Mouse (Mus musculus): ENCODE measurements around the gene Bpnt1. TPM values are rescaled to one million over a fixed set of nuclear protein-coding genes. Genes with fewer than 3 reads are reported as not detected.
"Not testable (repeated sequence)": the region's sequence is repeated elsewhere in the genome, so short reads cannot be mapped to it uniquely, and the experiment has no call there.

Gene Bpnt1
- 10 to 100 TPM; 21.7 to 37.3 (median 30.3) TPM for total RNA-seq (2022)

DNA sequence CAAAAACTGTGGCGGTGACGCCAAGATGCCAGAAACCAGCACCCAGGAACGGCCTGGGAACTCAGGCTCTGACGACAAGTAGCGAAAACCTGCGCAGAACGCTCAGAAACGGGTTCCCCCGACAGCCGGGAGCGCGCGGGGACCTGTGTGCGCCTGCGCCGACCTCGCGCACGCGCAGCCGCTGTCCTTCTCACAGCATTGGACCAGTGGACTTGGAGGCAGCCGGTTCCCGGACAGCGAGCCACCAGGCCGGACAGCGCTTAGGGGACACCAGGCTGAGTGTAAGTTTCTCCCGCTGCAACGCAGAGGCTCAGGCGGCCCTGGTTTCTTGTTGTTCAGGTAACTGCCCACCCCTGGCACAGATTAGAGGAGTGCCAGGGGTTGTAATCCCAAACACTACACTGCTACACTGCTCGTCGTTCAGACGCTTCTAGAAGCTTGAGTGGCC is at the start of gene Bpnt1:
Gene Bpnt1, plus strand, starts transcription at position 167 of the 448 bp plus-strand sequence.
- peak; percentile 87 for DNase-seq (ENCODE audit: low spot score)

DNA sequence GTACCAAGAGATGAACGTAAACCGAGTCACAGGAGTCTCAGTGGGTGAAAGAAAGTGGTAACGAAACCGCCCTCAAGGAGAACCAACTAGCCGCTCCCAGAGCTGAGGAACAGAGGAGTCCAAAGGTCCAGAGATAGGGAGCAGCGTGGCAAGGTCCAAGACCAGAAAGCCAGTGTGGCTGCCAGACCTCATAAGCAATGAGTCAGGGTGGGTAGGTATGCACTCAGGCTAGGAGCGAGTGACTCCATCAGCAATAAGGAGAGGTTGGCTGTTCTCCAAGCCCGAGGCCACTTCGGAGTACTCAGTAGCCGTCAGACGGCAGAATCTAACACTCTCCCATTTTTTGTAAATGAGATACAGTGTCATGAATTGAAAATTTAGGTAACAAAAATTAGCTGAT is 49.1 kb upstream of the Bpnt1 start:
- DNase-seq (ENCODE audit: low spot score): no peak

DNA sequence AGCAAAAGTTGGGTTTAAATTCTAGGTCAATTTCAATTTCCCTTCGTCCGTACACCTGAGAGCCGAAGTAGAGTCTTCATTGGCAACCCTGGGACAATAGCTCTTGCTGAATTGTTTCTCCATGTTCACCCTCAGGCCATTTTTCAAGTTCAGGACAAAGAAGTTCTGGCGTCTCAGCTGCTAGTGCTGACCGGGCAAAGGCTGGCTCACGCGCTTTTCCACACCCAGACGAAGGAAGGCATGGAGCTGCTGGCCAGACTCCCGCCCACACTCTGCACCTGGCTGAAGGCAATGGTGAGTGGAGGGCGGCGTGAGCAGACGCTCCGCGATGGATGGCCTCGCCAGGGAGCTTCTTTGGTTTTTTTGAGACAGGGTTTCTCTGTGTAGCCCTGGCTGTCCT is 48.7 kb upstream of the Bpnt1 start:
- DNase-seq (ENCODE audit: low spot score): no peak

DNA sequence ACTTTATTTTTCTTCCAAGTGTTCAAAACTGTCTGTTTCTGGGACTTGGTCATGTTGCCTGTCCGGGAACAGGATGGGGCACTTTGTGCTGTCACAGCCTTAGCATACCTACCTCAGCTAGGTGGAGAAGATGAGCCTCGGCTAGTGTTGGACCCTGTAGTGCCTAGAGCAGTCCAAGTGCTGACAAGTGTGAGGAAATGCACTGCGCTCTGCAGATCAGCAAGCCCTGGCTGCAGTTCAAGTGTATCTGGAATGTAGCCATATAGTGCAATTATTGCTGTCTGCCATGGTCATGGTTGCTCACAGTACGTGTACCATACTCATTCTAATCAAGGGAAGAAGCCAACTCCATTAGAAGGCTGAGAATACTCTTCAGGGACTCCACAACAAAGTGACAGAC is 47.2 kb upstream of the Bpnt1 start:
- DNase-seq (ENCODE audit: low spot score): peak; percentile 74

DNA sequence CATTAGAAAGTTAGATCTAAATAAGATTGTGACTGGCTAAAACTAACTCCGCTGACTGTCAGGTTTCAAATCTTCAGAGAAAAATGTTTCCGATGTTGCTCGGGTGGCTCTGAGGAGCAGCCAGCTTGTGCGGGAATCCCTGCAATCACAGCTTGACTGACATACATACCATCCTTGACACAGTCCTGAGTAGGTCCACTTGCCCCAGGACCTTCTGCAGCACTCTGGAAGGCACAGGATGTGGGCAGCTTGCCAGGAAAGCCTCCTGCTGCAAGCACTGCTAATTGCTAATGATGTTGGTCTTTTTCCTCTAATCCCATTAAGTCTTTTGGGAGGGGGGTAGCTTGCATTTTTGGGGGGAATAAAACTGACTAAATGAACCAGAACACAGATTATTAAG is 46.8 kb upstream of the Bpnt1 start:
- peak; percentile 46 for DNase-seq (ENCODE audit: low spot score)

DNA sequence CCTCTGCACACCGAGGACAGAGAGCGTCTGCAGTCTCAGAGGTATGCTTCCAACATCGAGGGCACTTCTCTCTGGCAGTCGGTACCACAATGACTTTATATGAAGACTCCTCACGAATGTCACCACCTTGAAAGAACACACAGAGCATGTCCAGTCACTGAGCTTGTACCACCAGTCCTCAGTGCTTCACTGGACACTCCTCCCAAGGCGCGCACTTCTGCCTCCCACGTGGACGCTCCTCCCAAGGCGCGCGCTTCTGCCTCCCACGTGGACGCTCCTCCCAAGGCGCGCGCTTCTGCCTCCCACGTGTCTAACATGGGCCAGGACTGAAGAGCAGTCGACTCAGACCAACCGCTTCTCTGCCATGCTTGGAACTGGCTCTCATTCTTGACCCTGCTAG is 44.9 kb upstream of the Bpnt1 start:
- DNase-seq (ENCODE audit: low spot score): no peak

DNA sequence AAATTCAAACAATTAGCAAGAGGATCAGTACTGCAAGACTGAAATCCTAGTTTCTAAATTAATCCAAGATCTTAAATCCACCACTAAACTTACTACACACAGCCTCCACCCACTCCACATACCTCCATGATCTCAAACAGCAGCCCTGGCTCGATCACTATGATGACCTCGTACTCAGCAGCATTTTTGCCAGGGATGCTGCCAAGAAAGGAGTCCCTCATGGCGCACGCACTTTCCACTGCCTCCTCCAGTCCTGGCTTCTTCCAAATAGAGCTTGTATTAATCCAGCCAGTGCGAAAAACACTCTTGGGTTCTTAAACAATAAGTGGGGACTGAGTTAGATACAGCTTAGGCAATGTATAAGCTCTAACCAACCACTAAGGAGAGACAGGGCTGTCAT is 42.7 kb upstream of the Bpnt1 start:
- no peak for DNase-seq (ENCODE audit: low spot score)

DNA sequence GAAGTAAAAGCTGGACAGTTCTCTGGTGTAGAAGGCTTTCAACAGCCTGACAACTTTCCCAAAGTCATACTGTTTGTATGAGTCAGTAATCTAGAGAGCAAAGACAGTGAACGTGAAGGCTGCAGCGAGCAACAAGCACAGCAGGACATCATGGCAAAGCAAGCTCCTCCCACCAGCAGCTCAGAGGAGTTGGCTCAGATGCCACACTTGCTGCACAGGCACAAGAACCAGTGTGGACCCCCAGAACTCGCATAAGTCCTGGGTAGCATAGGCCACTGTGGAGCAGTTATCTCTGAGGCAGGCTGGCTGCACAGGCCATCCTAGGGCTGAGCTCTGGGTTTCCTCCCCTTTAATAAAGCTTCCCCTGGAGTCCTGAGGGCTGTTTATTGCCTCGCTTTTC is 40.6 kb upstream of the Bpnt1 start:
- DNase-seq (ENCODE audit: low spot score): no peak

DNA sequence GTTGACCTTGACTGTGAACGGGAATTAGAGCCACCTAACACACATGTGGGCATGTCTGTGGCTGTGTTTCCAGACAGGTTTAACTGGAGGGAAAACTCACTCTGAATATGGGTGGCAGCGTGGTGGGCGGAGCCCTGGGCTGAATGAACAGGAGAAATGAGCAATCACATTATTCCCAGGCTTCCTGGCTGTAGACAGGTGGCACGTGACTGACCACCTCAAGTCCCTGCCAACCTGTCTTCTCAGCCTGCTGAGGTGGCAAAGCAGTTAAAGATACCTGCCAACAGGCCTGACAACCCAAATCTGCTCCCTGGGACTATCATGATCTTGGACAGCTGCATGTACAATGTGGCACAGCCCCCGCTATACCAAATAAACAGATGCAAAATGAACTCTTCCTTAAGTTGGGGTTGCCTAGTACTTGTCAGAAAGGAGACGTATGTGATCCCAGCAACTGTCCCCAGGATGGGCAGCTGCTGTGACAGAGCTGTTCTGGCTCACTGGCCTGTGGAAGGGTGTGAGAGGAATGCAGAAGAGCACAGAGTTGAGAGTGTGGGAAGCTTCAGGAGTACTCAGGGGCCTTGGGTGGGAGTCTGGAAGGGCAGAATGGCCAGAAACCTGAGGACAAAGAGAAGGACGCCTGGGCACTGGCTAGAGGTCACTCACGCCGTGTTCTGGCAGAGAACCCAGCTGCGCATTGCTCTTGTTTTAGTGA is 39.1 kb upstream of the Bpnt1 start:
- DNase-seq (ENCODE audit: low spot score): no peak

DNA sequence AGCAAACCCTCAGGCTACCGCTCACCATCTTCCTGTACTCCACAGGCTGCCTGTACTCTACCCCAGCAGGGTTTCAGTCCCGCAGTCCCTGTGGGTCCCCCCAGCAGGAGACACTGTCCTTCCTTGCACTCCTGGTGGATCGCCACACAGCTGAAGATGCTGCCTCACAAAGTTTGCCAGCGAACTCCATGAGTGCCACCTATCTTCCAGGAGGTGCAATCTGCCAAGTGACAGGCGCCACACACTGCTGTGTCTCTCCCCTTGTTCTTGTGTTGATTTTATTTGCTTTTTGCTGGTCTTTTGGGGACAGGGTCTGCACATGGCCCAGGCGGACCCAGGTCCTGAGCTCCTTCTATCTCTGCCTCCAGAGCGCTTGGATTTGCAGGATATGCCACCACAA is 35.1 kb upstream of the Bpnt1 start:
- no peak for DNase-seq (ENCODE audit: low spot score)

DNA sequence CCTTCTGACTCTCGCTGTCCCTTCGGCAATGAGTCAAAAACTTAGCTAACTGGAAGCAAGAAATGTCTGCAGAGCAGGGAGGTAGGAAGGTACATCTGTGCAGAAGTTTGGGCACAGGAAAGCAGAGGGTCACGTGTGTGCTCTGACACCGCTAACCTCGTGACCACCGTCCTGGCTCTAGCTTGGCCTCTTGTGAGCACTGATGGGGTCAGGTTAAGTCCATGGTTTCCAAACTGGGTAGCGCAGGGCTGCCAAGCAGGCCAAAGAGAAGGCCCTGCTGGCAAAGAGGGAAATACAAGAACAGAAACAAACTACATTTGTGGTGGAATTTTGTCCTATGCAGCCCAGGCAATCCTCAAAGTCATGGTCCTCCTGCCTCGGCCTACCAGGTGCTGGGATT is 33.5 kb upstream of the Bpnt1 start:
- peak; percentile 28 for DNase-seq (ENCODE audit: low spot score)

DNA sequence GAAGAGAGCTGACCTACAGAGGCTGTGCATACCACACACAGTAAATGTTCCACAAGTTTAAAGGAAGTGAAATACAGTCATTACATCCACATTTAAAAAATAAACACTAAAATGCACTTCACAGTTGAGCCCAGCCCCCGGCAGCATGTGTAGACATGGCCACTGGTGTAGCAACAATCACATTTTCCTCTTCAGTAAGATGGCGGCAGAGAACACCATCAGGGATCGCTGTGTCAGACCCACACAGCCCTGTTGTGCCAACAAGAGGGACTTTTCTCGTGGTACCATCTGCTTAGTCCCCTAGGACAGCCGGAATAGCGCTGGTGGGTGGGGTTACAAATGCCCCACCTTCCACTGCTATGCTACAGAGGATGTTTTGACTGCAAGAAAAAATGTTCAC is 29.1 kb upstream of the Bpnt1 start:
- DNase-seq (ENCODE audit: low spot score): no peak

DNA sequence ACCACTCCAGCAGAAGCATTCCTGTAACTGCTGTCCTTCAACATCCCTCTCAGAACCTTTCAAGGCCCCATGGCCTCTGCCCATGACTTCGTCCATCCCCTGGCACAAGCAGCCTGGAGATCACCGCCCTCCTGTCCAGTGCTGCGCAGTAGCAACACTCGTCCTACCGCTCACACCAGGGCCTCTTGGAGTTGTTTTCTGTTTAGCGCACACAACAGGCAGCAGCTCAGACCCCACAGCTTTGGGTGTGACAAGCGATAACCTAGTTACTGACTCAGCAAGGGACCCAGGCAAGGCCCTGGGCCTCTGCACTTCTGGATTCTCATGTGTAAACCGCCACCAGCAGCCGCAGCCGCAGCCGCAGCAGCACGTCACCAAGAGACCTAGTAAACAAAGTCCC is 25.1 kb upstream of the Bpnt1 start:
- DNase-seq (ENCODE audit: low spot score): no peak

DNA sequence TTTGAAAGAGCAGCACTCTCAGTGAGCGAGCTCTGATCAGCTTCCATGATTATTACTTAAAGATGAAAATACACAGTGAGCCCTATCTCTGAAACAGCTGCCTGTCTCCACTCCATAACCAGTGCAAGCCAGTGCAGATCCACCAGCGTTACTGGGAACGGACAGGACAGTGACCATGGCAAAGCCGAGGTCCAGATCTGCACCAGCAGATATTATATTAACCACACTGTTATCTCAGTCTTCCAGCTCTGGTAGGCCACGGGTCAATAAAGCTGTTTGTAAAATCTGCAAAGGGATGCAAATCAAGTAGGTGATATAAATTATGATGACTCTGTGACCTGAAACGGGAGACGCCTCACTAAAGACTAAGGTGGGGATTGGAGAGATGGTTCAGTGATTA is 24.3 kb upstream of the Bpnt1 start:
- no peak for DNase-seq (ENCODE audit: low spot score)

DNA sequence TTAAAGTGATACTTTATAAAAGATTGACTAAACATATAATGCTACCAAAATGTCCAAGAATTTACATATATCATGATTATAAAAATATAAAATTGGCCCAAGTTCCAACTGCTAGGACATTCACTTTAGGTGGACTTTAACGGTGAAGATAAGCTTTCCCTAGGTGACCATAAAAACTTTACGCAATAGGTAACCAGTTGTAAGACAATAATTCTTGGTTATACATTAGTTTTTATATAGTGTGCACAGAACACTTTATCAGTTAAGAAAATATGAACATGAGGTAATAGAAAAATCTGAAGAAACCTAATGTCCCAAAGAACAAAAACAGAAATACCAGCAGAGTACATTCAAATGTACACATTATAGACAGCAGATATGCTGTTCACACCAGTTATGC is 23.6 kb upstream of the Bpnt1 start:
- no peak for DNase-seq (ENCODE audit: low spot score)

DNA sequence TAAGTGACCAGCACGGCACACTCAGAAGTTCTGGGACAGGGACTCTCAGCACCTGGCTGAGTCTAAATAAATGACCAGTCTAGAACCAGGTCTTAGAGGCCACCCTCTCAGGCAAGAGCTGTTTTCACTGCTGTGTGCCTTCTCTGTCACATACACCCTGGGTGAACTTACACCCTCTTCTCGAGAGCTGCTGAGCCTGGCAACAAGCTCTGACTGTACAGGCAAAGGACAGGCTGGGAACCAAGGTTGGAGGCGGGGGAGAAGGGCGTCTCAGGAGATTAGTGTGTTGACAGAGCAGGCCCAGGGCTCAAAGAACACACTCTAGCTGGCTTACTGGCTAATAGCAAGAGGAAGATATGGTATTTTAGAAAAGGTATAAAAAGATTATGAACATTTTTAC is 23.0 kb upstream of the Bpnt1 start:
- peak; percentile 43 for DNase-seq (ENCODE audit: low spot score)

DNA sequence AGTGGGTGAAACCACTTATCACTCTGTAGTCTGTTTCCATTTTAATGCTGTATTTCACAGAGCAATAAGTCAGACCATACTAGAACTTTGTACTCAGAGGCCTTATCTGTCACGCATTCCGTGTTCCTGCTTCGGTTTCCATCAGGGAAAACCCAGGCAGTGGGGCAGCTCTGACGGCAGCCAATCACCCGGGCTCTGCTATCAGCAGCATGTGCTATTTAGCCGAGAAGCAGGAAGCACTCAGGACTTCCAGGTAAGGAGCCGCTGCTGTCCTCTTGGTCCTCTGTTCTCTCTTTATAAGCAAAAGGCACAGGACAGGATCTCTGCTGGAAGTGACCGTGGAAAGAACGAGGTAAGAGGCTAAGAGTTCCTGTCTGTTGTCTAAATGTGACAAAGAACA is 20.0 kb upstream of the Bpnt1 start:
- no peak for DNase-seq (ENCODE audit: low spot score)

DNA sequence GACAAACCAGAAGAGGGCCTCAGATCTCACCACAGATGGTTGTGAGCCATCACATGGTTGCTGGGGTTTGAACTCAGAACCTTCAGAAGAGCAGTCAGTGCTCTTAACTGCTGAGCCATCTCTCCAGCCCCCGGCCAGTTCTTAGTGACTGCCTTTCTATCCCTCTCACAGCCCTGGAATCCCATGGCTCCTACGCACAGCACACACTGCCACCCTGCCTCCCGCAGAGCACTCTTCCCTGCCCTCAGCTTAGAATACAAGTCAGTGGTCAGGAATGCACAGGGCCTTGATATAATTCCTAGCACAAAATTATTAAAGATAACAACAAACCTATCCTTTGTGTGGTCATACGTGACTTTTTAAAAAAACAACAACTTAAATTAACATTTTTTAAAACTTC is 17.4 kb upstream of the Bpnt1 start:
- no peak for DNase-seq (ENCODE audit: low spot score)

DNA sequence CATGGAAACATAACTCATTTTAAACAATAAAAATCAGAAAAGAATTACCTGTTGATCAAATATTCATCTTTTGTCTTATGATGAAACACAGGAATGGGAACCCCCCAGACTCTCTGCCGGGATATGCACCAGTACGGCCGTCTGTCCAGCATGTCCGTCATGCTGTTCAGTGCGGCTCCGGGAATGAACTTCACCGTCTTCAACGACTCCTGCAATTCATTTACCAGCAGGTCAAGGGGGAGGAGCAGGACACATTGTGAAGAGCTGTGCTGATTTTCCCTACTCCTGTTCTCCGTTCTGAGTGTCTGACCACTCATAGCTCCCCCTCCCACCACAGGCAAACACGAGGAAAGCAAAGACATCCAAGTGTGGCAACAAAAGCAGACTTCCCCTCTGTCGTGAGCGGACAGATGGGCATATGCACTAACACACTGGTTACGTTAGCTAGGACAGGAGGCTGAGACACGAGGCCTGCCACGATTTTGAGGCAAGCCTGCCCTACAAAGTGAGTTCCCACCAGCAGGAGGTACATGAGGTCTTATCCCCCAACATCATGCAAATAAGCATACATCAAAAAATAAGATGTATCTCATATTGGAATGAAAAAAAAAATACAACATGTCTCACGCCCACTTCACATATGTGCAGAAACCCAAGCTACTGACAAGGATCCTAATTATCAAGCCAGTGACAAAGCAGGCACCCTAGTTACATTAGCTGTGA is 15.9 kb upstream of the Bpnt1 start:
- no peak for DNase-seq (ENCODE audit: low spot score)

DNA sequence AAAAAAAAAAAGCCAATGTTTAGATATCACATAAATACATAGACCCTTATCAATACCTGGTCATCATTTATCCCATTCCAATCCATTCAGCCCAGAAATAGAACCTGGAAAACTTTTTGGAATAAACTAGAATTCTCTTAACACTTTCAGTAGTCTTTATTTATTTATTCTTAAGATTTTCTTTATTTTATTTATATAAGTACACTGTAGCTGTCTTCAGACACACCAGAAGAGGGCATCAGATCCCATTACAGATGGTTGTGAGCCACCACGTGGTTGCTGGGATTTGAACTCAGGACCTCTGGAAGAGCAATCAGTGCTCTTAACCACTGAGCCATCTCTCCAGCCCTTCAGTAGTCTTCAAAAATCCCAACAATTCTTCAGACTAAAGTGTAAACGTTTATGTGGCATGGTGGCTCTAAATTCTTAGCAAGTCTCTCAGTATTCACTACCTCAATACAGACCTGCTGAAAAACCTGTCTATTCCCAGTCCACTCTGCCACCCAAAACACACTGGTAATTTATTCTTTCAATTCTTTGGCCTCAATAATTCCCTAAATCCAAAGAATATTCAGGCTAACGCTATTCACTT is 4.1 kb upstream of the Bpnt1 start:
- DNase-seq (ENCODE audit: low spot score): not testable (repeated sequence)

DNA sequence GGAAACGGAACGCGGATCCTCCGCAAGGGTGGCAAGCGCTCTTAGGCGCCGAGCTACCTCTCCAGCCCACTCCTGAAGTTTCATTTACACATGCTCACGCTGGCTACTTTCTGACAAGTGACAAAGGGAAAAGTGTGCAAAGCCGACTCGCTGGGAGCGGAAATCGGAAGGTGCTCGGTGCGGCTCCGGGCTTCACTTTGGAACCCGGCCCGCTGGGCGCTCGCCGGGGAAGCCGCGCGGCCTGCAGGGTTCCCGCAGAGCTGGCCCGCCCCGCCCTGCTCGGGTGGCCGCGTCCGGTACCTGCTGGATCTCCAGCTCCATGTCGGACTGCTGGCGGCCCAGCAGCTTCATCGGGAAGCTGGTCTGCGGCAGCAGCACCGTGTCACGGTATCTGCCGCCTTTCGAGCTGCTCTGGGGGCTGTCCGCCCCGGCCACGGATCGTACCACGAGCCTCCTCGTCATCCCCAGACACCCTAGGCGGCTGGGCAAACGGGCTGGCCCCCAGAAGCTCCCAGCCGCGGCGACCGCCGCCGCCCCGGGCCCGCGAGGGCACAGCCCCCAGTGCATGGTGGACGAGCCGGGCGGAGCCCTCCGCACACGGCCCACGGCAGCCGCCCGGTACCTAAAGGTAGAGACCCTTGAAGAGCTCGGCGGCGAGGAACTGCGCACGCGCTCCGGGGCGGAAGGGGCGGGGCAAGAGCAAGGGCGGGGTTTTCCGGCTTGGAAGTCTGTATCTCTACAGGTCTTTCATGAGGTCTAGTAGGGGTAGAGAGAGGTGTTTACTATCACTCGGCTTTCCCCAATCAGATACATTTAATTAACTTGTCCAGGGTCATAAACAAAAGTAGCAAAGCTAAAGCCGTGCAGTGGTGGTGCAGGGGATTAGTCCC is 3.0 kb upstream of the Bpnt1 start, which contains the start of gene Iars2:
Gene Iars2, minus strand, starts transcription at position 676 of the 890 bp plus-strand sequence.
- peak; percentile 92 for DNase-seq (ENCODE audit: low spot score)

DNA sequence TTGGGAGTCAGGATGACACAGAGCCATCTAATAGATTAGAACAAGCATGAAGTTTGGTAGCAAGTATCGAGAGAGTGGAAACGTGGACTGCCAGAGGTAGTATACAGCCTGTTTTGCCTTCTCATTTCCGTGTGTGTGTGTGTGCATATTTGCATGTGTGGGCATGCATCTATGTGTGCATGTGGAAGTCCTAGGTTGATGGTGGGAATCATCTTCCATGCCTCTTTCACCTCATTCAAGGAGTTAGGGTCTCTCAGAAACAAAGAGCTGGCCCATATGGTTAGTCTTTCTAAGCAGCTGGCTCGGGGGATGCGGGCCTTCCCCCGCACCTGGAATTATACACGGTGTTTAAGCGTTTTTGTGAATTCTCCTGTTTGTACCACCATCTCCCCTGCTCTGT is 2.1 kb upstream of the Bpnt1 start:
- no peak for DNase-seq (ENCODE audit: low spot score)
